Mouse (Mus musculus): ENCODE data around the gene Agbl2. TPM values are rescaled to one million over a fixed set of nuclear protein-coding genes. Genes with fewer than 3 reads are reported as not detected.

Agbl2 gene
- polyA plus RNA-seq, 1 experiment from 2014 or later, result 0.31 TPM

- WGBS, result 93% methylated on average over 2 of the region's 2 CpGs
- Histone ChIP-seq H3K4me3 (replicated peaks) (no peak overlapping the region), H3K27me3 (no peaks in the 10 kb centered on the region), H3K27ac (no peak overlapping the region), H3K36me3 (peaks cover 76% of the 10 kb centered on the region), H3K4me2 (replicated peaks) (no peak overlapping the region), H3K9ac (replicated peaks) (no peak overlapping the region), H3K4me1 (replicated peaks) (peaks cover 16% of the 10 kb centered on the region), H3K9me3 (no peaks in the 10 kb centered on the region)
- ATAC-seq, result no peak
Measured at GRCm38 (mm10) chr2:90753565-90753964, 29.0 kb upstream of the Agbl2 start.

DNA sequence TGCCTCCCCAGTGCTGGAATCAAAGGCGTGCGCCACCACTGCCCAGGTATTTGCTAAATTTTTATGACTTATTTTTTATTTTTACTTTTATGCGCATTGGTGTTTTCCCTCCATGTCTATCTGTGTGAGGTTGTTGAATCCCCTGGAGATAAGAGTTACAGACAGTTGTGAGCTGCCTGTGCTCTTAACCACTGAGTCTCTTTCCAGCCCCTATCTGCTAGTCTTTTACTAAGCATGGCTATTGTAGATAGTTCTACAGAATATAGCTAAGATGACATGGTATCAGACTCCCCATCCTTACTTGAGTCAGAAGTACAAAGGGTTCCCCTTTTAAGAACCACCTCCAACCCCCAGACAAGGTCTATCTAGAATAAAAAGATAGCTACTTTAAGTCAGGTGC is 28.3 kb upstream of the Agbl2 start:
- Histone ChIP-seq H3K36me3 (peaks cover 83% of the 10 kb centered on the region), H3K27me3 (no peaks in the 10 kb centered on the region), H3K27ac (no peak overlapping the region), H3K4me2 (replicated peaks) (no peak overlapping the region), H3K4me3 (replicated peaks) (no peak overlapping the region), H3K9me3 (no peaks in the 10 kb centered on the region), H3K4me1 (replicated peaks) (peaks cover 10% of the 10 kb centered on the region), H3K9ac (replicated peaks) (no peak overlapping the region)
- 98% methylated on average over 3 of the region's 3 CpGs for WGBS
- no peak for ATAC-seq

GRCm38 (mm10) chr2:90765123-90765522 is 17.4 kb upstream of the Agbl2 start:
- Histone ChIP-seq H3K27ac (no peak overlapping the region), H3K9ac (replicated peaks) (no peak overlapping the region), H3K27me3 (no peaks in the 10 kb centered on the region), H3K4me2 (replicated peaks) (no peak overlapping the region), H3K9me3 (no peaks in the 10 kb centered on the region), H3K36me3 (peaks cover 86% of the 10 kb centered on the region), H3K4me1 (replicated peaks) (no peaks in the 10 kb centered on the region), H3K4me3 (replicated peaks) (no peak overlapping the region)
- no peak for ATAC-seq
- WGBS, result 87% methylated on average over 3 of the region's 3 CpGs

GRCm38 (mm10) chr2:90781323-90781722 is 1.2 kb upstream of the Agbl2 start:
- ATAC-seq, result no peak
- WGBS, result 41% methylated on average over 3 of the region's 3 CpGs

DNA sequence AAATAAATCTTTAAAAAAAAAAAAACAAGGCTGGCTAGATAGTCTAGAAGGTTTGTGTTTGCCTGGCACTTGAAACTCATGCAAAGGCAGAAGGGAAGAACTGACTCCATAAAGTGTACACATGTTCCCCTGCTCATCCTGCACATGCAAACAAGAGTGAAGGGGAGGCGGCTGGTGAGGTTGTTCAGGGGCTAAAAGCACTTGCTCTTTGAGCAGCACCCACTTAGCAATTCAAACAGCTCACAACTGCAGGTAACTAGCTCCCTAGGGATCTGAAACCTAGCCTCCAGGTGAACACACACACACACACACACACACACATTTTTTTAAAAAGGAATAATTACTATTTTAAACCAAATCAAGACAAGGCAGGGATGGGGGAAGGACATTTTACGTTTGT is 589 bp upstream of the Agbl2 start:
- WGBS, result 35% methylated on average over 2 of the region's 2 CpGs
- H3K4me3 ChIP-seq (replicated peaks), result no peak overlapping the region
- no peak overlapping the region for H3K9ac ChIP-seq (replicated peaks)
- peaks cover 39% of the 10 kb centered on the region for H3K36me3 ChIP-seq
- no peak for ATAC-seq
- H3K27me3 ChIP-seq, result peaks cover 12% of the 10 kb centered on the region
- H3K27ac ChIP-seq, result no peak overlapping the region
- no peaks in the 10 kb centered on the region for H3K9me3 ChIP-seq
- H3K4me1 ChIP-seq (replicated peaks), result peaks cover 14% of the 10 kb centered on the region
- no peak overlapping the region for H3K4me2 ChIP-seq (replicated peaks)

More at GRCm38 (mm10) chr2:90781323-90781722, 1.2 kb upstream of the Agbl2 start:
- H3K27ac ChIP-seq, result no peak overlapping the region
- H3K9me3 ChIP-seq, result no peaks in the 10 kb centered on the region
- H3K36me3 ChIP-seq, result peaks cover 44% of the 10 kb centered on the region
- peaks cover 14% of the 10 kb centered on the region for H3K4me1 ChIP-seq (replicated peaks)
- peaks cover 12% of the 10 kb centered on the region for H3K27me3 ChIP-seq
- no peak overlapping the region for H3K4me3 ChIP-seq (replicated peaks)
- H3K4me2 ChIP-seq (replicated peaks), result no peak overlapping the region
- H3K9ac ChIP-seq (replicated peaks), result no peak overlapping the region

DNA sequence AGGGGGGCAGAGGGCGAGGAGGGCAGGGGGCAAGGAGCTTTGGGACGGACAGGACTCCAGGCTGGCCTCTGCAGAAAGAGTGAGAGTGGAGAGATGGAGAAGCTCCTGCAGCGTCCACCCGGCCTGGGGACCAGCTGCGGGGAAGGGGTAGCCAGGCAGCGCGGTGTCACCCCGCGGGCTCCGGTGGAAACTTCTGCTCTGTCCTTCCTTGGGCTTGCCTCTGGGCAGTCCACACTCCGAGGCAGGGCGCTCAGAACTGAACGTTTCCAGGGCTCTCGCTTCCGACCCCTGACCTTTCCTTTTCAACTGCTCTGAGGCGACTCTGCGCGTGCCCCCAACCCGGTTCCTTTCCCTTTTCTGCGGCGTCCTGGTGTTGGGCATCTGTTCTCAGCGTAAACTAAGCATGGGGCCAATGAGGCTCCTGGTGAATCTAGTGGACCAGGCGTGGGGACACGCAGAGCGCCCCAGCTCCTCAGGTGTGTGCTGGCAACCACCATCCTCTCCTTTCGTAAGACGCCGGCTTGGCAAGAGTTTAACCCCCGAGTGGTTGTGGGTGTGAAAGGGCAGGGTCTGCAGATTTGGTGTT is 467 bp downstream of the Agbl2 start:
- Histone ChIP-seq H3K27me3 (peaks cover 12% of the 10 kb centered on the region), H3K4me1 (replicated peaks) (peaks cover 14% of the 10 kb centered on the region), H3K4me3 (replicated peaks) (peak overlapping the region; percentile 29), H3K4me2 (replicated peaks) (peak overlapping the region; percentile 56), H3K36me3 (peaks cover 29% of the 10 kb centered on the region), H3K27ac (no peak overlapping the region), H3K9ac (replicated peaks) (peak overlapping the region; percentile 46), H3K9me3 (no peaks in the 10 kb centered on the region)
- WGBS, result 2% methylated on average over 28 of the region's 29 CpGs
- ATAC-seq, result peak; percentile 77

DNA sequence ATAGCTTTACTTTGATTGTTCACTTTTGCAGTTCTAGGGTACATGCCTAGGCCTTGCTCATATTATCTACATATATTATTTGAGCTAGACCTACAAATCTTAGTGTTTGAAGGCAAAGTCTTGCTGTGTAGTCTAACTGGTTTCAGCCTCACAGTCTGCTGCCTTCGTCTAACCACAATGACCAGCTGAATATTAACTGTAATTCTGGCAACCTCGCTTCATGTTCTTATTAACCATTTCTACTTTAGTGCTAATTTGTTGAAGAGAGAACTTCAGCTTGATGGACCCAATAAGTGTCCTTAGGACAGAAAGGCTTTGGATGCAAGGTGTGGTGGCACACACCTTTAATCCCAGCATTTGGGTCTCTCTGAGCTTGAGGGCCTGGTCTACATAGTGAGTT is 5.6 kb downstream of the Agbl2 start:
- H3K4me3 ChIP-seq (replicated peaks), result no peak overlapping the region
- no peaks in the 10 kb centered on the region for H3K36me3 ChIP-seq
- no peak overlapping the region for H3K9ac ChIP-seq (replicated peaks)
- H3K4me1 ChIP-seq (replicated peaks), result peaks cover 2% of the 10 kb centered on the region
- ATAC-seq, result no peak
- no peak overlapping the region for H3K27ac ChIP-seq
- peaks cover 8% of the 10 kb centered on the region for H3K27me3 ChIP-seq
- H3K4me2 ChIP-seq (replicated peaks), result no peak overlapping the region
- 87% methylated on average over 2 of the region's 2 CpGs for WGBS
- H3K9me3 ChIP-seq, result no peaks in the 10 kb centered on the region

- 86% methylated on average over 6 of the region's 6 CpGs for WGBS
- Histone ChIP-seq H3K4me3 (replicated peaks) (no peak overlapping the region), H3K27me3 (no peaks in the 10 kb centered on the region), H3K9me3 (no peaks in the 10 kb centered on the region), H3K9ac (replicated peaks) (no peak overlapping the region), H3K36me3 (no peaks in the 10 kb centered on the region), H3K4me2 (replicated peaks) (no peak overlapping the region), H3K27ac (no peak overlapping the region), H3K4me1 (replicated peaks) (no peaks in the 10 kb centered on the region)
- ATAC-seq, result no peak
Measured at GRCm38 (mm10) chr2:90808241-90809126, 26.0 kb downstream of the Agbl2 start.

DNA sequence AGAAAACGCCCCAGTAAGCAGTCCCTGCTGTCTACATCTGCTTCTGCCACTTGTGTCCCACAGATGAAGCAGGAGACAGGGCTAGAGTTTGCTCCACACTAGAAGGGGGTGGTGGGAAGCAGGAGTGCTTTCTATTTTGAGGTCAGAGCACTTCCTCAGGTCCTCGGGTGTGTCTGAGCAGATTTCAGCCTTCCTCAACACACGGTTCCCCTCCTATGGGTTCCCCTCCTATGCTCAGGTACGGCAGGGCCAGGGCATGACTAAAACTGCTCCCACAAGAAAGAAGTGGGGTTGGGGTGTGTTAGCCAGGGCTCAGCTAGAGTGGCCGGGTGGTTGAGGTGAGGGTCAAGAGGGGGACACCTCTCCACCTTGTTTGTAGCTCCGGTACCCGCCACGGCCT is 28.2 kb downstream of the Agbl2 start:
- no peak for ATAC-seq
- H3K9me3 ChIP-seq, result no peaks in the 10 kb centered on the region
- 86% methylated on average over 8 of the region's 8 CpGs for WGBS

DNA sequence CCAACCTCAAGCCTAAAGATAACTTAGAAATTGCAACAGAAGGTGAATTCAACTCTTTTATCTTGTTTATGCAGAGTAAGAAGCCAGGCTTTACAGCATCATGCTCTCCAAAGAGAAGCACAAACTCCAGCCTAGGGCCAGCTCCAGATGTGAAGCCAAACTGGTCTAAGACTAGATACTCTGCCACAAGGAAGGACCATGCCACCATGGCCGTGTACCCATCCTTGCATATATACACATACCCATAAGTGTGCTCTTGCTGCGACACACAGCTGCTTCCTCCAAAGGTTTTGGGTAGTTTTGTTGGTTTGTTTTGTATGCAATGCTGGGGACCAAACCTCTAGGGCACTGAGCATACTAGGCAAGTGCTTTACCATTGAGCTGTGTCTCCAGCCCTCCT is 32.7 kb downstream of the Agbl2 start:
- Histone ChIP-seq H3K27me3 (no peaks in the 10 kb centered on the region), H3K9ac (replicated peaks) (no peak overlapping the region), H3K27ac (no peak overlapping the region), H3K36me3 (no peaks in the 10 kb centered on the region), H3K4me2 (replicated peaks) (no peak overlapping the region), H3K4me1 (replicated peaks) (no peaks in the 10 kb centered on the region), H3K4me3 (replicated peaks) (no peak overlapping the region), H3K9me3 (no peaks in the 10 kb centered on the region)
- ATAC-seq, result no peak
- WGBS, result 91% methylated on average over 2 of the region's 2 CpGs

More for the DNA sequence above, 28.2 kb downstream of the Agbl2 start:
- Histone ChIP-seq H3K4me3 (replicated peaks) (no peak overlapping the region), H3K27ac (no peak overlapping the region), H3K4me2 (replicated peaks) (no peak overlapping the region), H3K36me3 (no peaks in the 10 kb centered on the region), H3K27me3 (no peaks in the 10 kb centered on the region), H3K4me1 (replicated peaks) (no peaks in the 10 kb centered on the region), H3K9ac (replicated peaks) (no peak overlapping the region)

GRCm38 (mm10) chr2:90816144-90816543 is 33.6 kb downstream of the Agbl2 start:
- no peaks in the 10 kb centered on the region for H3K27me3 ChIP-seq
- H3K9ac ChIP-seq (replicated peaks), result no peak overlapping the region
- no peak overlapping the region for H3K4me3 ChIP-seq (replicated peaks)
- no peaks in the 10 kb centered on the region for H3K9me3 ChIP-seq
- 81% methylated on average over 4 of the region's 4 CpGs for WGBS
- no peaks in the 10 kb centered on the region for H3K36me3 ChIP-seq
- no peak for ATAC-seq
- H3K4me2 ChIP-seq (replicated peaks), result no peak overlapping the region
- H3K27ac ChIP-seq, result no peak overlapping the region
- no peaks in the 10 kb centered on the region for H3K4me1 ChIP-seq (replicated peaks)

DNA sequence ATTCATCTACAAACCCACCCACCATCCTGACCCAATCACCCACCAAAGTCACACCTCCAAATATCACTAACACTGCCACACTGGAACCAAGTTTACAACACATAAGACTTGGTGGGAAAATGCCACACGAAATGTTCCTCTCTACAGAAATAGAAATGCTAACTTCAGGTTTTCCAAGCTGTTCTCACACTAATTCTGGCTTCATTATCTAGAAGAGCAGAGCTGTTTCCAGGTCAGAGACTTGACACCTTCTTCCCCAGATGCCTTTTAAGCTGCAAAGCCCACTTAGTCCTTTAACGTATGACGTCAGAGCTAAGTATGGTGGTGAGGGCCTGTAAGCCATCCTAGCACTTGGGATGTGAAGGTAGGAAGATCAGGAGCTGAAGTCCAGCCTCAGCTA is 36.2 kb downstream of the Agbl2 start:
- no peak overlapping the region for H3K9ac ChIP-seq (replicated peaks)
- no peak overlapping the region for H3K27ac ChIP-seq
- no peaks in the 10 kb centered on the region for H3K27me3 ChIP-seq
- no peaks in the 10 kb centered on the region for H3K4me1 ChIP-seq (replicated peaks)
- no peaks in the 10 kb centered on the region for H3K9me3 ChIP-seq
- no peak overlapping the region for H3K4me2 ChIP-seq (replicated peaks)
- no peaks in the 10 kb centered on the region for H3K36me3 ChIP-seq
- WGBS, result 88% methylated on average over 3 of the region's 3 CpGs
- no peak for ATAC-seq
- H3K4me3 ChIP-seq (replicated peaks), result no peak overlapping the region
